30 mouse cellular contexts compared by ENCODE assay signal in the genomic region with DNA sequence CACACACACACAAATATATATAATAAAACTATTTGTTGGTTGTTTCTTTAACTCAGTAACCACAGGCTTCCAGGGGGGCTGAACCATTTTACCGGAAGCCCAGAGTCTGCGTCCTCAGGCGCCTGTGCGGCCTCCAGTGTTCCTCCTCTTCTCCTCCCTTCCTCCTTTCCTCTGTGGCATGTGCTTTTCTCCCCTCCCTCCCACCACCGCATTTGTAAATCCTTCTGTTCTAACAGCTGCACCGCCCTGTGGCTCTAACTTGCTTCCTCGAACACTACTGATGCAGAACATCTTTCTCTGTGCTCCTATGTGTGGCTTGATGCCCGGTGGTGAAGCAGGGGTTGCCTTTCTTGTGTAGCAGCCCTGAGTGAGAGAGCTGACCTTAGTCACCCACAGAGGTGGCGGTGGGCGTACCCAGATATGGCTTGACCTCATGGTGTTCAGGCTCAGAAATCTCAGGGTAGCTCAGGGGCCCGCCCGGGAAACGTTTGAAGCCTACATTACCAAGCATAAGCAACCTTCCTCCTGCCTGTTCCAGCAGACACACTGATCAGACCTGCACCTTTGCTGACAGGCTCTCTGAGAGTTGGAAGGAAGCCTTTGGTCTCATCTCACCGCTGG. TPM values are rescaled to one million over a fixed set of nuclear protein-coding genes. Genes with fewer than 3 reads are reported as not detected.
DNase-seq lines count a peak whose midpoint lies in the region; ATAC-seq and TF ChIP-seq lines count a peak whose summit lies in the region.
"Had no signal": no experiment of that assay in that cellular context is flagged by ENCODE, and none has a peak within 500 bp of the region (broad histone marks: within the 10 kb centered on the region; RNA-seq: fewer than 3 reads in every experiment).

No protein-coding gene starts in this region.

- no peak overlapping the region for H3K9ac ChIP-seq in kidney, embryonic 14.5 days (ENCODE audit: low read depth, low read length)
- no peak overlapping the region for H3K9ac ChIP-seq in forebrain, embryonic 16.5 days (replicated peaks; ENCODE audit: low read depth, low read length)
- H3K9ac ChIP-seq: embryonic facial prominence, embryonic 12.5 days; embryonic facial prominence, embryonic 15.5 days; hindbrain, embryonic 14.5 days had no signal

- peak; percentile 49 to 68 for ATAC-seq in hematopoietic stem cell, adult 5-6 weeks (replicated peaks in 1 of 2; ENCODE audit: insufficient read depth in 1 of 2, low FRiP score in 2 of 2, low TSS enrichment in 1 of 2, low read depth in 1 of 2, poor library complexity in 2 of 2, severe bottlenecking in 2 of 2)
- ATAC-seq in kidney, embryonic 14.5 days (ENCODE audit: low FRiP score, low TSS enrichment), result no peak
- ATAC-seq in forebrain, embryonic 16.5 days, result no peak
- ATAC-seq: activated CD4-positive, CD25-positive, alpha-beta regulatory T cell, adult 4 months; forebrain, embryonic 14.5 days; hindbrain, postnatal 0 days had no signal

- no peaks in the 10 kb centered on the region for H3K36me3 ChIP-seq in kidney, embryonic 14.5 days (ENCODE audit: control insufficient read depth, insufficient read depth, low read length)
- H3K36me3 ChIP-seq in forebrain, embryonic 16.5 days (ENCODE audit: control insufficient read depth, insufficient read depth), result no peaks in the 10 kb centered on the region
- H3K36me3 ChIP-seq: embryonic facial prominence, embryonic 12.5 days; embryonic facial prominence, embryonic 15.5 days had no signal

- intact Hi-C loops in heart, postnatal 25 days (cut with DNase I), result no loop called here

- H3K27me3 ChIP-seq in kidney, embryonic 14.5 days (ENCODE audit: control insufficient read depth, insufficient read depth, low read length), result peaks cover 14% of the 10 kb centered on the region
- no peaks in the 10 kb centered on the region; the same call in none of the 2 replicates for H3K27me3 ChIP-seq in forebrain, embryonic 16.5 days (replicated peaks; ENCODE audit: control insufficient read depth, insufficient read depth, low read length)

- TF ChIP-seq CTCF in layer of hippocampus, adult 2 months (conservative IDR thresholded peaks at IDR 0.05), result no peak

- peak; percentile 87 for DNase-seq in heart, adult 11 months
- no peak for DNase-seq in heart, postnatal 25 days (ENCODE audit: low spot score)
- peak; percentile 23 for DNase-seq in layer of hippocampus, adult 2 months (ENCODE audit: low spot score in 2 of 2)
- no peak for DNase-seq in layer of hippocampus, postnatal 25 days (ENCODE audit: extremely low spot score in 1 of 2, low spot score in 1 of 2)
- peak; percentile 25 for DNase-seq in brain, adult 2 months (ENCODE audit: low read depth, low spot score)
- DNase-seq: adrenal gland, adult 8-10 months; adrenal gland, postnatal 25 days; cerebellum, adult 18-20 months; cerebellum, adult 9-10 months; cerebellum, postnatal 14 days; gastrocnemius, postnatal 25 days; heart, postnatal 36 days had no signal

- 53% methylated on average over 14 of the region's 14 CpGs for WGBS in kidney, embryonic 14.5 days
- WGBS in forebrain, embryonic 16.5 days, result 78% methylated on average over 14 of the region's 14 CpGs

- H3K4me1 ChIP-seq in kidney, embryonic 14.5 days (ENCODE audit: control insufficient read depth, insufficient read depth, low read length), result no peaks in the 10 kb centered on the region
- no peaks in the 10 kb centered on the region for H3K4me1 ChIP-seq in forebrain, embryonic 16.5 days (replicated peaks; ENCODE audit: control insufficient read depth, insufficient read depth, low read length)
- H3K4me1 ChIP-seq: embryonic facial prominence, embryonic 12.5 days; embryonic facial prominence, embryonic 15.5 days had no signal

- H3K27ac ChIP-seq in layer of hippocampus, adult 2 months, result no peak overlapping the region
- no peak overlapping the region for H3K27ac ChIP-seq in kidney, embryonic 14.5 days (ENCODE audit: low read depth, low read length)
- H3K27ac ChIP-seq in forebrain, embryonic 16.5 days (ENCODE audit: low read length), result no peak overlapping the region
- H3K27ac ChIP-seq: embryonic facial prominence, embryonic 12.5 days; embryonic facial prominence, embryonic 15.5 days; hindbrain, embryonic 14.5 days; hindbrain, postnatal 0 days had no signal

- no peak overlapping the region for H3K4me3 ChIP-seq in layer of hippocampus, adult 2 months
- H3K4me3 ChIP-seq in kidney, embryonic 14.5 days (ENCODE audit: low read length), result no peak overlapping the region
- H3K4me3 ChIP-seq in forebrain, embryonic 16.5 days (replicated peaks; ENCODE audit: low read length), result no peak overlapping the region
- H3K4me3 ChIP-seq: embryonic facial prominence, embryonic 12.5 days; embryonic facial prominence, embryonic 15.5 days had no signal

- no peaks in the 10 kb centered on the region for H3K9me3 ChIP-seq in kidney, embryonic 14.5 days (ENCODE audit: control insufficient read depth, low read length)
- 0 out of 2 replicates have a peak, but pooled peaks cover 3% of the 10 kb centered on the region for H3K9me3 ChIP-seq in forebrain, embryonic 16.5 days (ENCODE audit: control insufficient read depth, low read length)
- H3K9me3 ChIP-seq: embryonic facial prominence, embryonic 15.5 days had no signal

- no peak overlapping the region for H3K4me2 ChIP-seq in kidney, embryonic 14.5 days (replicated peaks; ENCODE audit: low read depth, low read length)
- H3K4me2 ChIP-seq in forebrain, embryonic 16.5 days (ENCODE audit: low read length), result no peak overlapping the region
- H3K4me2 ChIP-seq: embryonic facial prominence, embryonic 12.5 days; embryonic facial prominence, embryonic 15.5 days; heart, embryonic 11.5 days; hindbrain, embryonic 14.5 days had no signal

RNA-seq across cellular contexts. Expression of a gene that starts 13.3 kb away (rescaled TPM):
- total RNA-seq in heart, postnatal 25 days (2021), result not detected
- under 1 TPM; 0.31 to 0.42 TPM for total RNA-seq in layer of hippocampus, adult 2 months (2021)
- total RNA-seq in layer of hippocampus, postnatal 25 days (2021), result under 1 TPM in 1 of 2 experiments, not detected in 1; 0.30 TPM
- total RNA-seq in hematopoietic stem cell, adult 5-6 weeks (2017), result not detected in 2 replicates
- 3.5 and 3.6 TPM in 2 replicates for polyA plus RNA-seq in kidney, embryonic 14.5 days (2014; fragmentation: Nextera tagmentation; extraction: Ambion mirVana)
- polyA plus RNA-seq in forebrain, embryonic 16.5 days (2015; fragmentation: Nextera tagmentation; extraction: Ambion mirVana), result 0.24 TPM in 2 replicates
- total RNA-seq: adrenal gland, adult 8-10 months; adrenal gland, postnatal 25 days; ES-E14; gastrocnemius, adult 8-10 months; gastrocnemius, postnatal 25 days; heart, postnatal 36 days; hindbrain, postnatal 0 days had no signal
- polyA plus RNA-seq: activated CD4-positive, CD25-positive, alpha-beta regulatory T cell, adult 4 months; forebrain, embryonic 11.5 days; forebrain, embryonic 14.5 days; heart, embryonic 11.5 days; heart, embryonic 14.5 days; heart, postnatal 0 days; hindbrain, embryonic 11.5 days; hindbrain, embryonic 14.5 days; hindbrain, postnatal 0 days had no signal

RNA-seq across cellular contexts. Expression of a gene that starts 18.4 kb away (rescaled TPM):
- not detected for total RNA-seq in heart, postnatal 25 days (2021)
- total RNA-seq in layer of hippocampus, adult 2 months (2021), result not detected
- not detected for total RNA-seq in layer of hippocampus, postnatal 25 days (2021)
- total RNA-seq in hematopoietic stem cell, adult 5-6 weeks (2017), result not detected in 2 replicates
- polyA plus RNA-seq in kidney, embryonic 14.5 days (2014; fragmentation: Nextera tagmentation; extraction: Ambion mirVana), result not detected in 2 replicates
- polyA plus RNA-seq in forebrain, embryonic 16.5 days (2015; fragmentation: Nextera tagmentation; extraction: Ambion mirVana), result not detected in 2 replicates
- total RNA-seq: adrenal gland, adult 8-10 months; adrenal gland, postnatal 25 days; gastrocnemius, adult 8-10 months; gastrocnemius, postnatal 25 days; heart, adult 8-10 months; heart, postnatal 36 days; hindbrain, postnatal 0 days had no signal
- polyA plus RNA-seq: forebrain, embryonic 14.5 days; gonadal fat pad, adult 2 months; heart, embryonic 11.5 days; heart, embryonic 14.5 days; heart, postnatal 0 days; hindbrain, embryonic 14.5 days; hindbrain, postnatal 0 days had no signal

RNA-seq across cellular contexts. Expression of a gene that starts 33.0 kb away (rescaled TPM):
- not detected for total RNA-seq in heart, postnatal 25 days (2021)
- total RNA-seq in layer of hippocampus, adult 2 months (2021), result not detected
- not detected for total RNA-seq in layer of hippocampus, postnatal 25 days (2021)
- not detected in 2 replicates for total RNA-seq in hematopoietic stem cell, adult 5-6 weeks (2017)
- 0.21 and 0.28 TPM in 2 replicates for polyA plus RNA-seq in kidney, embryonic 14.5 days (2014; fragmentation: Nextera tagmentation; extraction: Ambion mirVana)
- 0.18 TPM in 1 of 2 replicates, not detected in the other for polyA plus RNA-seq in forebrain, embryonic 16.5 days (2015; fragmentation: Nextera tagmentation; extraction: Ambion mirVana)
- total RNA-seq: gastrocnemius, adult 8-10 months; gastrocnemius, postnatal 25 days; heart, postnatal 36 days; hindbrain, postnatal 0 days had no signal
- polyA plus RNA-seq: activated CD4-positive, CD25-positive, alpha-beta regulatory T cell, adult 4 months; embryonic facial prominence, embryonic 15.5 days; forebrain, embryonic 14.5 days; heart, embryonic 11.5 days; heart, embryonic 14.5 days; hindbrain, embryonic 14.5 days; hindbrain, postnatal 0 days had no signal

RNA-seq across cellular contexts. Expression of a gene that starts 46.2 kb away (rescaled TPM):
- 10 to 100 TPM; 85.4 to 99.8 TPM for total RNA-seq in heart, postnatal 25 days (2021)
- 10 to 100 TPM; 51.8 to 55.3 TPM for total RNA-seq in layer of hippocampus, adult 2 months (2021)
- 10 to 100 TPM; 50.3 to 59.0 TPM for total RNA-seq in layer of hippocampus, postnatal 25 days (2021)
- 22.6 and 23.0 TPM in 2 replicates for total RNA-seq in hematopoietic stem cell, adult 5-6 weeks (2017)
- polyA plus RNA-seq in kidney, embryonic 14.5 days (2014; fragmentation: Nextera tagmentation; extraction: Ambion mirVana), result 59.8 and 67.3 TPM in 2 replicates
- 63.1 and 79.0 TPM in 2 replicates for polyA plus RNA-seq in forebrain, embryonic 16.5 days (2015; fragmentation: Nextera tagmentation; extraction: Ambion mirVana)

RNA-seq across cellular contexts. Expression of a gene that starts 51.8 kb away (rescaled TPM):
- 1 to 10 TPM; 1.0 to 1.5 TPM for total RNA-seq in heart, postnatal 25 days (2021)
- not detected for total RNA-seq in layer of hippocampus, adult 2 months (2021)
- not detected for total RNA-seq in layer of hippocampus, postnatal 25 days (2021)
- not detected in 2 replicates for total RNA-seq in hematopoietic stem cell, adult 5-6 weeks (2017)
- polyA plus RNA-seq in kidney, embryonic 14.5 days (2014; fragmentation: Nextera tagmentation; extraction: Ambion mirVana), result not detected in 2 replicates
- polyA plus RNA-seq in forebrain, embryonic 16.5 days (2015; fragmentation: Nextera tagmentation; extraction: Ambion mirVana), result not detected in 2 replicates
- total RNA-seq: adrenal gland, postnatal 25 days; ES-E14; gastrocnemius, adult 8-10 months; gastrocnemius, postnatal 25 days; hindbrain, postnatal 0 days had no signal
- polyA plus RNA-seq: activated CD4-positive, CD25-positive, alpha-beta regulatory T cell, adult 4 months; embryonic facial prominence, embryonic 12.5 days; embryonic facial prominence, embryonic 15.5 days; forebrain, embryonic 11.5 days; forebrain, embryonic 14.5 days; gonadal fat pad, adult 2 months; heart, embryonic 11.5 days; hindbrain, embryonic 11.5 days; hindbrain, embryonic 14.5 days; hindbrain, postnatal 0 days had no signal

Comparison
In these comparisons a context has a peak if more than half of its experiments do, and no peak if none do; other contexts are left out.
1. DNase-seq: peak in heart, adult 11 months (single experiment), layer of hippocampus, adult 2 months (2 of 2) and brain, adult 2 months (single experiment); none in heart, postnatal 25 days (single experiment) and layer of hippocampus, postnatal 25 days (0 of 2).
2. ATAC-seq: peak in hematopoietic stem cell, adult 5-6 weeks (2 of 2); none in kidney, embryonic 14.5 days (single experiment) and forebrain, embryonic 16.5 days (single experiment).